Comparison of ENCODE assay signal across 8 mouse cellular contexts in genomic region chr12:52005877-52006632, GRCm38 (mm10). TPM values are rescaled to one million over a fixed set of nuclear protein-coding genes. Genes with fewer than 3 reads are reported as not detected.
DNase-seq lines count a peak whose midpoint lies in the region; ATAC-seq and TF ChIP-seq lines count a peak whose summit lies in the region.

Gene Dtd2 (minus strand): TSS chr12:52006501.

- no peaks in the 10 kb centered on the region for H3K36me3 ChIP-seq in heart, embryonic 15.5 days
- H3K36me3 ChIP-seq in liver, embryonic 14.5 days (replicated peaks; ENCODE audit: control insufficient read depth, insufficient read depth, low read depth), result peaks cover 2% of the 10 kb centered on the region; the same call in 1 of the 2 replicates
- H3K36me3 ChIP-seq in neural tube, embryonic 11.5 days (ENCODE audit: control insufficient read depth, insufficient read depth, low read length), result no peaks in the 10 kb centered on the region
- no peaks in the 10 kb centered on the region for H3K36me3 ChIP-seq in stomach, postnatal 0 days (ENCODE audit: control insufficient read depth, insufficient read depth, low read length)

- peak within 1 kb of the TSS; percentile 100 for H3K4me3 ChIP-seq in brown adipose tissue, adult 24 weeks (ENCODE audit: insufficient read depth, low read depth, low read length)
- peak within 1 kb of the TSS; percentile 86 for H3K4me3 ChIP-seq in heart, embryonic 15.5 days
- peak within 1 kb of the TSS; percentile 66 to 83 for H3K4me3 ChIP-seq in liver, embryonic 14.5 days (ENCODE audit: insufficient read depth in 1 of 2, low read depth in 2 of 2, low read length in 2 of 2)
- peak within 1 kb of the TSS; percentile 56 for H3K4me3 ChIP-seq in neural tube, embryonic 11.5 days (ENCODE audit: low read depth, low read length)
- H3K4me3 ChIP-seq in stomach, postnatal 0 days (ENCODE audit: low read depth, low read length), result peak within 1 kb of the TSS; percentile 89

- 2% methylated on average over 46 of the region's 46 CpGs for WGBS in heart, embryonic 15.5 days
- under 1% methylated on average over 46 of the region's 46 CpGs for WGBS in liver, embryonic 14.5 days (ENCODE audit: insufficient replicate concordance)
- 2% methylated on average over 46 of the region's 46 CpGs for WGBS in neural tube, embryonic 11.5 days
- 2% methylated on average over 42 of the region's 46 CpGs for WGBS in stomach, postnatal 0 days

- H3K27me3 ChIP-seq in heart, embryonic 15.5 days, result no peaks in the 10 kb centered on the region
- no peaks in the 10 kb centered on the region for H3K27me3 ChIP-seq in liver, embryonic 14.5 days (ENCODE audit: control insufficient read depth, insufficient read depth, low read length)
- no peaks in the 10 kb centered on the region for H3K27me3 ChIP-seq in neural tube, embryonic 11.5 days (ENCODE audit: control insufficient read depth, insufficient read depth, low read length)
- no peaks in the 10 kb centered on the region for H3K27me3 ChIP-seq in stomach, postnatal 0 days (ENCODE audit: control insufficient read depth, insufficient read depth, low read length)

- TF ChIP-seq CTCF in liver, embryonic 14.5 days (IDR thresholded peaks at IDR 0.05; ENCODE audit: low read depth), result 0 out of 2 replicates have a peak, but pooled peaks have one; percentile 2
- TF ChIP-seq CTCF in stomach, postnatal 0 days (IDR thresholded peaks at IDR 0.05; ENCODE audit: low read depth), result no peak

- peak; percentile 95 for DNase-seq in CD4-positive, CD25-positive, alpha-beta regulatory T cell, adult 2 months (ENCODE audit: low read depth, low spot score)
- DNase-seq in fibroblast of lung, adult 2 months (ENCODE audit: low read depth), result peak; percentile 62
- peak; percentile 92 to 94 for DNase-seq in kidney, postnatal 25 days
- DNase-seq in liver, embryonic 14.5 days (ENCODE audit: low read depth in 3 of 3, low spot score in 3 of 3), result peak; percentile 68 to 76 (median 71)
- DNase-seq in neural tube, embryonic 11.5 days (ENCODE audit: low spot score), result peak; percentile 95
- peak; percentile 92 for DNase-seq in stomach, postnatal 0 days (ENCODE audit: low spot score)

- no peaks in the 10 kb centered on the region for H3K4me1 ChIP-seq in brown adipose tissue, adult 24 weeks (ENCODE audit: control insufficient read depth, insufficient read depth, insufficient read length, low read length)
- no peaks in the 10 kb centered on the region; the same call in 1 of the 2 replicates for H3K4me1 ChIP-seq in heart, embryonic 15.5 days (replicated peaks)
- H3K4me1 ChIP-seq in liver, embryonic 14.5 days (replicated peaks; ENCODE audit: control insufficient read depth in 2 of 2, insufficient read depth in 2 of 2, low read length in 1 of 2), result peaks cover 2 to 7% of the 10 kb centered on the region in 2 experiments; a peak in 3 of 4 replicates
- H3K4me1 ChIP-seq in neural tube, embryonic 11.5 days (ENCODE audit: control insufficient read depth, insufficient read depth, low read length), result no peaks in the 10 kb centered on the region
- H3K4me1 ChIP-seq in stomach, postnatal 0 days (replicated peaks; ENCODE audit: control insufficient read depth, insufficient read depth), result no peaks in the 10 kb centered on the region

- TF ChIP-seq EP300 in liver, embryonic 14.5 days (IDR thresholded peaks at IDR 0.05; ENCODE audit: low read depth), result no peak
- TF ChIP-seq EP300 in stomach, postnatal 0 days (optimal IDR thresholded peaks at IDR 0.05), result no peak

- peak; percentile 96 for ATAC-seq in heart, embryonic 15.5 days (replicated peaks; ENCODE audit: insufficient number of reproducible peaks, insufficient read depth, low FRiP score, low read depth)
- ATAC-seq in liver, embryonic 14.5 days (ENCODE audit: insufficient read depth), result peak; percentile 89
- peak; percentile 90 for ATAC-seq in neural tube, embryonic 11.5 days (ENCODE audit: insufficient read depth, low FRiP score, low TSS enrichment)
- ATAC-seq in stomach, postnatal 0 days (ENCODE audit: low FRiP score, low TSS enrichment), result peak; percentile 97

- H3K27ac ChIP-seq in brown adipose tissue, adult 24 weeks (replicated peaks; ENCODE audit: low read depth, low read length), result peak within 1 kb of the TSS; percentile 92
- H3K27ac ChIP-seq in heart, embryonic 15.5 days, result peak within 1 kb of the TSS; percentile 75
- peak within 1 kb of the TSS; percentile 45 for H3K27ac ChIP-seq in liver, embryonic 14.5 days
- H3K27ac ChIP-seq in neural tube, embryonic 11.5 days (ENCODE audit: low read depth, low read length), result no peak within 1 kb of the TSS
- H3K27ac ChIP-seq in stomach, postnatal 0 days (replicated peaks), result peak within 1 kb of the TSS; percentile 81

- H3K9me3 ChIP-seq in heart, embryonic 15.5 days (replicated peaks), result no peaks in the 10 kb centered on the region
- H3K9me3 ChIP-seq in liver, embryonic 14.5 days (ENCODE audit: control insufficient read depth, low read length), result no peaks in the 10 kb centered on the region
- H3K9me3 ChIP-seq in neural tube, embryonic 11.5 days (ENCODE audit: control insufficient read depth, low read length), result no peaks in the 10 kb centered on the region
- H3K9me3 ChIP-seq in stomach, postnatal 0 days (ENCODE audit: control insufficient read depth, low read length), result no peaks in the 10 kb centered on the region

- H3K9ac ChIP-seq in heart, embryonic 15.5 days, result peak within 1 kb of the TSS; percentile 84
- H3K9ac ChIP-seq in liver, embryonic 14.5 days (replicated peaks), result peak within 1 kb of the TSS; percentile 85
- peak within 1 kb of the TSS; percentile 66 for H3K9ac ChIP-seq in neural tube, embryonic 11.5 days (ENCODE audit: low read length)
- H3K9ac ChIP-seq in stomach, postnatal 0 days (ENCODE audit: low read length), result peak within 1 kb of the TSS; percentile 92

- H3K4me2 ChIP-seq in heart, embryonic 15.5 days, result peak within 1 kb of the TSS; percentile 80
- peak within 1 kb of the TSS; percentile 75 for H3K4me2 ChIP-seq in liver, embryonic 14.5 days (ENCODE audit: low read depth)
- H3K4me2 ChIP-seq in neural tube, embryonic 11.5 days (ENCODE audit: low read depth), result peak within 1 kb of the TSS; percentile 53
- H3K4me2 ChIP-seq in stomach, postnatal 0 days (replicated peaks; ENCODE audit: low read depth), result peak within 1 kb of the TSS; percentile 77

RNA-seq across cellular contexts. Expression of gene Dtd2, which starts in this region (rescaled TPM):
- polyA plus RNA-seq in brown adipose tissue, adult 24 weeks (2012; ENCODE audit: insufficient read depth, insufficient read length, missing spikeins), result 16.7 and 18.2 TPM in 2 replicates
- 14.2 and 15.3 TPM in 2 replicates for polyA plus RNA-seq in heart, embryonic 15.5 days (2015; fragmentation: Nextera tagmentation; extraction: Ambion mirVana)
- 5.9 and 11.1 TPM in 2 replicates for polyA plus RNA-seq in liver, embryonic 14.5 days (2012; rRNA removed)
- 12.0 and 13.1 TPM in 2 replicates for polyA plus RNA-seq in liver, embryonic 14.5 days (2014; fragmentation: Nextera tagmentation; extraction: Ambion mirVana)
- polyA plus RNA-seq in neural tube, embryonic 11.5 days (2014; fragmentation: Nextera tagmentation; extraction: Ambion mirVana), result 20.7 and 21.9 TPM in 2 replicates
- polyA plus RNA-seq in stomach, postnatal 0 days (2015; fragmentation: Nextera tagmentation; extraction: Ambion mirVana), result 22.5 and 23.1 TPM in 2 replicates
